ENCODE assay signal across 7 mouse cellular contexts in genomic region chr11:74897678-74898516, GRCm38 (mm10). TPM values are rescaled to one million over a fixed set of nuclear protein-coding genes. Genes with fewer than 3 reads are reported as not detected.
DNase-seq lines count a peak whose midpoint lies in the region; ATAC-seq and TF ChIP-seq lines count a peak whose summit lies in the region.

Gene Tsr1, plus strand, starts transcription at chr11:74898071.

- DNase-seq in adrenal gland, postnatal 14 days, result peak; percentile 96
- DNase-seq in embryonic facial prominence, embryonic 10.5 days (ENCODE audit: low spot score), result peak; percentile 93
- DNase-seq in kidney, adult 11 months, result peak; percentile 90
- peak; percentile 80 to 92 for DNase-seq in spleen, adult 2 months (ENCODE audit: low read depth in 1 of 2, low spot score in 2 of 2)

- peak; percentile 82 for ATAC-seq in granulocyte monocyte progenitor cell, adult 5-6 weeks (replicated peaks; ENCODE audit: poor library complexity, severe bottlenecking)
- peak; percentile 82 for ATAC-seq in limb, embryonic 12.5 days (ENCODE audit: insufficient number of reproducible peaks, insufficient read depth, low FRiP score, low TSS enrichment, low read depth)
- peak; percentile 89 for ATAC-seq in midbrain, embryonic 15.5 days (replicated peaks)

- H3K36me3 ChIP-seq in embryonic facial prominence, embryonic 10.5 days (replicated peaks), result peaks cover 37% of the 10 kb centered on the region
- H3K36me3 ChIP-seq in limb, embryonic 12.5 days, result peaks cover 36% of the 10 kb centered on the region
- peaks cover 13% of the 10 kb centered on the region for H3K36me3 ChIP-seq in midbrain, embryonic 15.5 days (replicated peaks)
- H3K36me3 ChIP-seq in spleen, adult 2 months (ENCODE audit: control insufficient read depth, insufficient read depth, low read length), result peaks cover 21% of the 10 kb centered on the region

- peak within 1 kb of the TSS; percentile 99 for H3K4me2 ChIP-seq in limb, embryonic 12.5 days
- H3K4me2 ChIP-seq in midbrain, embryonic 15.5 days, result peak within 1 kb of the TSS; percentile 87

- no peaks in the 10 kb centered on the region for H3K27me3 ChIP-seq in embryonic facial prominence, embryonic 10.5 days (replicated peaks; ENCODE audit: low read depth, poor library complexity, severe bottlenecking)
- H3K27me3 ChIP-seq in limb, embryonic 12.5 days, result no peaks in the 10 kb centered on the region
- no peaks in the 10 kb centered on the region for H3K27me3 ChIP-seq in midbrain, embryonic 15.5 days (replicated peaks)
- H3K27me3 ChIP-seq in spleen, adult 2 months (ENCODE audit: control insufficient read depth, insufficient read depth, low read length), result no peaks in the 10 kb centered on the region

- peak within 1 kb of the TSS; percentile 93 for H3K4me3 ChIP-seq in embryonic facial prominence, embryonic 10.5 days
- H3K4me3 ChIP-seq in limb, embryonic 12.5 days (replicated peaks), result peak within 1 kb of the TSS; percentile 83
- peak within 1 kb of the TSS; percentile 96 for H3K4me3 ChIP-seq in midbrain, embryonic 15.5 days
- peak within 1 kb of the TSS; percentile 75 for H3K4me3 ChIP-seq in spleen, adult 2 months (ENCODE audit: extremely low read depth, insufficient read depth, insufficient read length)

- WGBS in embryonic facial prominence, embryonic 10.5 days, result under 1% methylated on average over 54 of the region's 54 CpGs
- WGBS in limb, embryonic 12.5 days, result under 1% methylated on average over 54 of the region's 54 CpGs
- WGBS in midbrain, embryonic 15.5 days, result under 1% methylated on average over 54 of the region's 54 CpGs
- under 1% methylated on average over 54 of the region's 54 CpGs for WGBS in spleen, adult 2 months

- H3K9me3 ChIP-seq in embryonic facial prominence, embryonic 10.5 days, result no peaks in the 10 kb centered on the region
- no peaks in the 10 kb centered on the region for H3K9me3 ChIP-seq in limb, embryonic 12.5 days
- no peaks in the 10 kb centered on the region for H3K9me3 ChIP-seq in midbrain, embryonic 15.5 days

- H3K9ac ChIP-seq in limb, embryonic 12.5 days (replicated peaks), result peak within 1 kb of the TSS; percentile 77
- peak within 1 kb of the TSS; percentile 93 for H3K9ac ChIP-seq in midbrain, embryonic 15.5 days

- H3K4me1 ChIP-seq in embryonic facial prominence, embryonic 10.5 days, result peaks cover 25% of the 10 kb centered on the region
- peaks cover 9% of the 10 kb centered on the region for H3K4me1 ChIP-seq in limb, embryonic 12.5 days (replicated peaks)
- H3K4me1 ChIP-seq in midbrain, embryonic 15.5 days, result peaks cover 32% of the 10 kb centered on the region
- peaks cover 3% of the 10 kb centered on the region; the same call in 1 of the 2 replicates for H3K4me1 ChIP-seq in spleen, adult 2 months (ENCODE audit: control insufficient read depth, insufficient read depth, insufficient read length)

- peak within 1 kb of the TSS; percentile 88 for H3K27ac ChIP-seq in embryonic facial prominence, embryonic 10.5 days (replicated peaks)
- peak within 1 kb of the TSS; percentile 77 for H3K27ac ChIP-seq in limb, embryonic 12.5 days
- H3K27ac ChIP-seq in midbrain, embryonic 15.5 days, result peak within 1 kb of the TSS; percentile 95
- peak within 1 kb of the TSS; percentile 67 for H3K27ac ChIP-seq in spleen, adult 2 months (ENCODE audit: insufficient read depth, low read length)

- TF ChIP-seq CTCF in spleen, adult 2 months (IDR thresholded peaks at IDR 0.05; ENCODE audit: extremely low read depth, insufficient read depth, insufficient read length, insufficient replicate concordance), result no peak

- peak; percentile 68 for TF ChIP-seq POLR2A in spleen, adult 2 months (IDR thresholded peaks at IDR 0.05; ENCODE audit: low read depth, low read length)

RNA-seq across cellular contexts. Expression of gene Tsr1, which starts in this region (rescaled TPM):
- total RNA-seq in adrenal gland, postnatal 14 days (2021), result 42.1 and 44.6 TPM in 2 replicates
- 52.9 and 59.4 TPM in 2 replicates for polyA plus RNA-seq in embryonic facial prominence, embryonic 10.5 days (2016; fragmentation: Nextera tagmentation; extraction: Ambion mirVana)
- 52.4 and 58.6 TPM in 2 replicates for total RNA-seq in granulocyte monocyte progenitor cell, adult 5-6 weeks (2014; fragmentation: Nextera tagmentation)
- total RNA-seq in granulocyte monocyte progenitor cell, adult 5-6 weeks (2017), result 87.9 and 96.7 TPM in 2 replicates
- polyA plus RNA-seq in limb, embryonic 12.5 days (2016; fragmentation: Nextera tagmentation; extraction: Ambion mirVana), result 45.2 and 46.5 TPM in 2 replicates
- polyA plus RNA-seq in midbrain, embryonic 15.5 days (2015; fragmentation: Nextera tagmentation; extraction: Ambion mirVana), result 26.3 and 28.6 TPM in 2 replicates
- polyA plus RNA-seq in spleen, adult 2 months (2012; rRNA removed), result 8.9 and 10.6 TPM in 2 replicates

Comparison
In these comparisons a context has a peak if more than half of its experiments do, and no peak if none do; other contexts are left out.
1. Peak in every context shown above with its lines: DNase-seq, ATAC-seq, H3K4me3 ChIP-seq and H3K27ac ChIP-seq.